Mouse (Mus musculus) liver, embryonic 16.5 days (tissue): ENCODE measurements around the gene Arl14ep. TPM values are rescaled to one million over a fixed set of nuclear protein-coding genes. Genes with fewer than 3 reads are reported as not detected.

ENCODE experiments used
- ATAC-seq: fragments of 200-750 bp; cut with Nextera tagmentation; 2 replicates; pipeline ENCODE4 v1.8.0; 2017; ENCODE audit warnings: low read depth, mild to moderate bottlenecking, moderate number of reproducible peaks, moderate library complexity
- H3K27ac ChIP-seq: fragments of 300-500 bp; sonication (generic); 2 replicates; pipeline ENCODE4 v1.5.1; 2014; ENCODE audit warnings: mild to moderate bottlenecking, low read length
- H3K27me3 ChIP-seq: fragments of 300-500 bp; sonication (generic); 2 replicates; pipeline ENCODE4 v1.6.1; 2014; ENCODE audit warnings: low read depth, low read length, mixed read lengths; ENCODE audit not compliant: control insufficient read depth, insufficient read depth
- H3K36me3 ChIP-seq: fragments of 300-500 bp; sonication (generic); 2 replicates; pipeline ENCODE4 v1.6.1; 2014; ENCODE audit warnings: mild to moderate bottlenecking; ENCODE audit not compliant: control insufficient read depth, insufficient read depth
- H3K4me1 ChIP-seq: fragments of 300-500 bp; sonication (generic); 2 replicates; pipeline ENCODE4 v1.6.1; 2014; ENCODE audit warnings: low read depth, low read length, mixed read lengths; ENCODE audit not compliant: control insufficient read depth
- H3K4me2 ChIP-seq: fragments of 300-500 bp; sonication (generic); 2 replicates; pipeline ENCODE4 v1.6.1; 2014; ENCODE audit warnings: low read depth, low read length, mixed read lengths
- H3K4me3 ChIP-seq: fragments of 300-500 bp; sonication (generic); 2 replicates; pipeline ENCODE4 v1.5.1; 2014; ENCODE audit warnings: low read depth, mild to moderate bottlenecking, low read length
- H3K9ac ChIP-seq: fragments of 300-500 bp; sonication (generic); 2 replicates; pipeline ENCODE4 v1.6.1; 2014; ENCODE audit warnings: low read depth, low read length
- H3K9me3 ChIP-seq: fragments of 300-500 bp; sonication (generic); replicated peaks from 2 replicates; pipeline ENCODE4 v1.6.1; 2016; ENCODE audit warnings: low read length; ENCODE audit not compliant: control insufficient read depth
- WGBS: fragments of 180-500 bp; shearing (Covaris S2); extraction: QIAGEN DNeasy Blood & Tissue Kit; methylation state at CpG from one replicate; pipeline ENCODE4 v1.1.7; 2014; ENCODE audit not compliant: insufficient replicate concordance; 5-methylcytosine and 5-hydroxymethylcytosine counted together
- polyA plus RNA-seq: library from polyadenylated mRNA; unstranded; fragments of >200 nt; fragmentation: Nextera tagmentation; extraction: Ambion mirVana; gene quantifications from 2 replicates; pipeline ENCODE4 v1.2.1, GENCODE M21; 2015

Arl14ep gene
- polyA plus RNA-seq, 1 experiment from 2014 or later: 7.2 TPM

GRCm38 (mm10) chr2:106961066-106961465 is 13.2 kb downstream of the Arl14ep start:
- Histone ChIP-seq H3K27ac (no peak overlapping the region), H3K4me3 (no peak overlapping the region), H3K9me3 (no peaks in the 10 kb centered on the region), H3K27me3 (no peaks in the 10 kb centered on the region), H3K4me2 (no peak overlapping the region), H3K4me1 (no peaks in the 10 kb centered on the region), H3K36me3 (peaks cover 3% of the 10 kb centered on the region), H3K9ac (no peak overlapping the region)
- no peak for ATAC-seq
- WGBS: 81% methylated on average over 2 of the region's 2 CpGs

- H3K27me3 ChIP-seq: no peaks in the 10 kb centered on the region
- WGBS: 42% methylated on average over 7 of the region's 7 CpGs
- H3K9me3 ChIP-seq: no peaks in the 10 kb centered on the region
- no peak for ATAC-seq
- H3K4me2 ChIP-seq: no peak overlapping the region
- no peak overlapping the region for H3K4me3 ChIP-seq
- H3K27ac ChIP-seq: no peak overlapping the region
- peaks cover 3% of the 10 kb centered on the region; the same call in 1 of the 2 replicates for H3K36me3 ChIP-seq
- H3K4me1 ChIP-seq: no peaks in the 10 kb centered on the region
- no peak overlapping the region for H3K9ac ChIP-seq
Observed at GRCm38 (mm10) chr2:106960237-106960636, 14.0 kb downstream of the Arl14ep start.

GRCm38 (mm10) chr2:106959380-106959779 is 14.8 kb downstream of the Arl14ep start:
- 72% methylated on average over 5 of the region's 5 CpGs for WGBS
- no peak overlapping the region for H3K4me3 ChIP-seq
- H3K9me3 ChIP-seq: no peaks in the 10 kb centered on the region
- no peak overlapping the region for H3K4me2 ChIP-seq
- H3K36me3 ChIP-seq: no peaks in the 10 kb centered on the region
- ATAC-seq: no peak
- no peaks in the 10 kb centered on the region for H3K4me1 ChIP-seq
- no peaks in the 10 kb centered on the region for H3K27me3 ChIP-seq
- H3K27ac ChIP-seq: no peak overlapping the region
- no peak overlapping the region for H3K9ac ChIP-seq

- no peaks in the 10 kb centered on the region for H3K4me1 ChIP-seq
- no peak overlapping the region for H3K4me2 ChIP-seq
- WGBS: 69% methylated on average over 6 of the region's 6 CpGs
- H3K36me3 ChIP-seq: no peaks in the 10 kb centered on the region
- ATAC-seq: no peak
- no peak overlapping the region for H3K27ac ChIP-seq
- H3K4me3 ChIP-seq: no peak overlapping the region
- no peak overlapping the region for H3K9ac ChIP-seq
- no peaks in the 10 kb centered on the region for H3K27me3 ChIP-seq
- H3K9me3 ChIP-seq: no peaks in the 10 kb centered on the region
Observed at GRCm38 (mm10) chr2:106958916-106959315, 15.3 kb downstream of the Arl14ep start.

- H3K9me3 ChIP-seq: no peaks in the 10 kb centered on the region
- no peaks in the 10 kb centered on the region for H3K27me3 ChIP-seq
- H3K9ac ChIP-seq: no peak overlapping the region
- no peak overlapping the region for H3K4me3 ChIP-seq
- H3K4me1 ChIP-seq: no peaks in the 10 kb centered on the region
- 41% methylated on average over 6 of the region's 6 CpGs for WGBS
- no peak overlapping the region for H3K27ac ChIP-seq
- no peak for ATAC-seq
- H3K36me3 ChIP-seq: no peaks in the 10 kb centered on the region
- no peak overlapping the region for H3K4me2 ChIP-seq
Observed at GRCm38 (mm10) chr2:106956146-106956545, 18.1 kb downstream of the Arl14ep start.

- Histone ChIP-seq H3K4me2 (no peak overlapping the region), H3K27ac (no peak overlapping the region), H3K4me1 (no peaks in the 10 kb centered on the region), H3K9me3 (no peaks in the 10 kb centered on the region), H3K9ac (no peak overlapping the region), H3K36me3 (no peaks in the 10 kb centered on the region), H3K4me3 (no peak overlapping the region), H3K27me3 (no peaks in the 10 kb centered on the region)
- 12% methylated on average over 10 of the region's 10 CpGs for WGBS
- no peak for ATAC-seq
Observed at GRCm38 (mm10) chr2:106955621-106956020, 18.6 kb downstream of the Arl14ep start.

- H3K27ac ChIP-seq: no peak overlapping the region
- WGBS: 64% methylated on average over 6 of the region's 6 CpGs
- H3K9ac ChIP-seq: no peak overlapping the region
- H3K4me1 ChIP-seq: no peaks in the 10 kb centered on the region
- ATAC-seq: no peak
- no peak overlapping the region for H3K4me3 ChIP-seq
- H3K9me3 ChIP-seq: no peaks in the 10 kb centered on the region
- H3K36me3 ChIP-seq: no peaks in the 10 kb centered on the region
- H3K27me3 ChIP-seq: no peaks in the 10 kb centered on the region
- no peak overlapping the region for H3K4me2 ChIP-seq
Observed at GRCm38 (mm10) chr2:106954975-106955374, 19.2 kb downstream of the Arl14ep start.

GRCm38 (mm10) chr2:106942451-106942850 is 31.8 kb downstream of the Arl14ep start:
- Histone ChIP-seq H3K27me3 (no peaks in the 10 kb centered on the region), H3K4me2 (no peak overlapping the region), H3K27ac (no peak overlapping the region), H3K4me1 (no peaks in the 10 kb centered on the region), H3K9me3 (no peaks in the 10 kb centered on the region), H3K36me3 (no peaks in the 10 kb centered on the region), H3K9ac (no peak overlapping the region), H3K4me3 (no peak overlapping the region)
- WGBS: 48% methylated on average over 1 of the region's 1 CpGs
- ATAC-seq: no peak

- H3K4me3 ChIP-seq: no peak overlapping the region
- no peaks in the 10 kb centered on the region for H3K4me1 ChIP-seq
- no peaks in the 10 kb centered on the region for H3K27me3 ChIP-seq
- 37% methylated on average over 2 of the region's 2 CpGs for WGBS
- ATAC-seq: no peak
- no peak overlapping the region for H3K27ac ChIP-seq
- no peak overlapping the region for H3K4me2 ChIP-seq
- no peak overlapping the region for H3K9ac ChIP-seq
- H3K9me3 ChIP-seq: no peaks in the 10 kb centered on the region
- H3K36me3 ChIP-seq: no peaks in the 10 kb centered on the region
Observed at GRCm38 (mm10) chr2:106935681-106936080, 38.5 kb downstream of the Arl14ep start.
